Mouse (Mus musculus): ENCODE results near the gene Chtf18. TPM values are rescaled to one million over a fixed set of nuclear protein-coding genes. Genes with fewer than 3 reads are reported as not detected.

Chtf18 gene
- 64.0 and 74.5 TPM in 2 replicates for polyA plus RNA-seq (2016; fragmentation: Nextera tagmentation; extraction: Ambion mirVana)

DNA sequence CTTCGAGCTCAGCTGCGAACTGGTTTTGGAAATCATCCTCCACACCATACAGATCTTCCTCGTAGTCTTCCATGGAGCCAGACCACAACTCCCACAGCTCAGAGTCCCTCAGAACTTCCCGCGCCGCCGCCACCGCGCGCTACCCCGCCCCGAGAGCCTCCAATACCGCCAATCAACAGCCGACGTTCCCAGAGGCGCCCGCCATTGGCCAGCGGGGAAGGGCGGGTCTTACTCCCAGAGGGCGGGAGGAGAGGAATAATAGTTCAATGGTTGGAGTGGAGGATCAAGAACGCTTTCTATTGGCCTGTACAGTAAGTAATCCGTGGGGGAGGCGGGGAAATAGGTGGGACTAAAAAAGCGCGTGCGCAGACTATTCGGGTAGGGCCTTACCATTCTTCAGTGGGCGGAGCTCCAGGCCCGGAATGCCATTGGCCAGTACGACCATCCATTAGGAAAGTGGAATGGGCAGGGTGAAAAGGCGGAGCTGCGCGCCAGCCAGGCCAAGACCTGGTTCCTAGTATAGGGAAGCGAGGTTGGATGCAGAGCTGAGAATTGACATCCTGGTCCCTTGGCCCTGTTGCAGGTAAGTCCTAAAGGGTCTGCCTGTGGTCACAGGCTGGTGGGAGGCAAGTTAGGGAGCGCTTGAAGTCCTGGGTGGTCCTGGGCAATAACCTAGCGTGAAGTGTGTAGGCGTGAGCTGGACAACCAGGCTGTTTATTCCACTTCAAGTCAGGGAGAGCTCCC is at the start of gene Chtf18, which contains the start of gene Rpusd1:
Gene Chtf18 (minus strand): TSS at position 155 of the 744 bp plus-strand sequence.
Gene Rpusd1 (plus strand): TSS at position 406 of the 744 bp plus-strand sequence.
- peaks cover 45% of the 10 kb centered on the region for H3K4me1 ChIP-seq
- H3K4me3 ChIP-seq, result peak within 1 kb of the TSS; percentile 71
- under 1% methylated on average over 37 of the region's 37 CpGs for WGBS
- H3K9me3 ChIP-seq, result no peaks in the 10 kb centered on the region
- peak; percentile 97 for DNase-seq (ENCODE audit: extremely low spot score, low spot score)
- H3K36me3 ChIP-seq (replicated peaks), result peaks cover 59% of the 10 kb centered on the region
- no peaks in the 10 kb centered on the region for H3K27me3 ChIP-seq (ENCODE audit: poor library complexity, severe bottlenecking)
- H3K27ac ChIP-seq, result peak within 1 kb of the TSS; percentile 88

DNA sequence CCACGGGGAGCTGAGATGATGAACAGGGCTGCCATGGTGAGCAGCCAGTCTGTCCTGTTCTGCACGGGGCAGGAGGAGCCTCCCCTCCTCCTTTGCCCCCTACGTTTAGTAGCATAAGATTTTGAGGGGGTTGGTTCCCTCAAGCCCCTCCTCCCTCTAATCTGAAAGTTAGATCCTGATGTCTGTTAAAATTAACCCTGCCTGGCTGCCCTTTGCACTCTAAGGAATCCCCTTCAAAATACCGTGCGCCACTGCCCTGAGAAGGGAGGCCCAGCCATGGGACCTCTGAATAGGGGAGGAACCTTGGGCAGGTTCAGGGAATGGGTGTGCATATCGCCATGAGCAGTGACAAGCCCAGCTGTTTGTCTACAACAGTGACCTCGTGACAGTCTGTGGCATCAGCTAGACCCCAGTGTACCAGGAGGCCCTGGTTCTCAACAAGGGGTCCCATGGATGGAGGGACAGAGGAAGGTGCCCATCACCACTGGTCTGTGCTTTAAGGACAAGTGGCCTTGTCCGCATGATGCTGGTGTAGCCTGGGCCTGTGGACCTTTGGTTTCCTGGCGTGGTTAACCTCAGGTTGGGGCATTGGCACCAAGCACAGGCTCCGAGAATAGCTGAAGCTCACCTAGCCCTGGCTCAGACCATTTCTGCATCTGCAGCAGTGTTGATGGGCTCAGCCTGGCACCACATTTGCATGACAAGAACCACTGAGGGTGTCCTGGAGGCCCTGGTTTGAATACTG is 48.3 kb upstream of the Chtf18 start:
- no peak for DNase-seq (ENCODE audit: extremely low spot score, low spot score)
- no peaks in the 10 kb centered on the region for H3K9me3 ChIP-seq
- no peaks in the 10 kb centered on the region for H3K27me3 ChIP-seq (ENCODE audit: poor library complexity, severe bottlenecking)
- no peak overlapping the region for H3K4me3 ChIP-seq
- H3K4me1 ChIP-seq, result peaks cover 19% of the 10 kb centered on the region
- peaks cover 36% of the 10 kb centered on the region for H3K36me3 ChIP-seq (replicated peaks)
- H3K27ac ChIP-seq, result no peak overlapping the region
- 82% methylated on average over 10 of the region's 10 CpGs for WGBS

DNA sequence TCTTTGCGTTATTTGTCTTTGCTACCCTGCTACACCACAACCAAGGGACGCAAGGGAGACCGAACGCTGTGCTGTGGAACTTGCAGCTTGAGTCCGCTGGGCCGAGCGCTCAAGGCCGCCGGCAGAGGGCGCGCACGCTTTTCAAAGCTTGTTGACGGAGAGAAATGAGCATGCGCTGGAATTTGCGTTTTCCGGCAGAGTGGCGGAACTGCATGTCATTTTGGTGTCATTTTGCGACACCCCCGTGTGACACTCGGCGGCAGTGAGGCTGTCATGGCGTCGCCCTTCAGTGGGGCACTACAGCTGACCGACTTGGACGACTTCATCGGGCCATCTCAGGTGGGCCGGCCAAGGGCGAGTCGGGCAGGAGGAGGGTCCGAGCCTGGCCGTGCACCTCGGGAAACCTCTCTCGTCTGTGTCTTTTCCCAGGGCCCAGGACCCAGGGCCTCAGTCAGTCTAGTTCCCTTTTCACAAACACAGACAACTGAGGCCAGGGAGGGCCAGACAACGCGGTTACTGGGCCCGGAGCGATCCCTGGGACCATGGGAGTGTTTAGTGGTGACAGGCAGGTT is 46.4 kb upstream of the Chtf18 start, which contains the start of gene Narfl:
Gene Narfl (plus strand): TSS at position 228 of the 572 bp plus-strand sequence.
- H3K36me3 ChIP-seq (replicated peaks), result peaks cover 20% of the 10 kb centered on the region
- WGBS, result under 1% methylated on average over 37 of the region's 37 CpGs
- peak within 1 kb of the TSS; percentile 64 for H3K4me3 ChIP-seq
- peaks cover 13% of the 10 kb centered on the region for H3K27me3 ChIP-seq (ENCODE audit: poor library complexity, severe bottlenecking)
- peak within 1 kb of the TSS; percentile 75 for H3K27ac ChIP-seq
- DNase-seq (ENCODE audit: extremely low spot score, low spot score), result peak; percentile 98
- H3K4me1 ChIP-seq, result peaks cover 19% of the 10 kb centered on the region
- no peaks in the 10 kb centered on the region for H3K9me3 ChIP-seq

DNA sequence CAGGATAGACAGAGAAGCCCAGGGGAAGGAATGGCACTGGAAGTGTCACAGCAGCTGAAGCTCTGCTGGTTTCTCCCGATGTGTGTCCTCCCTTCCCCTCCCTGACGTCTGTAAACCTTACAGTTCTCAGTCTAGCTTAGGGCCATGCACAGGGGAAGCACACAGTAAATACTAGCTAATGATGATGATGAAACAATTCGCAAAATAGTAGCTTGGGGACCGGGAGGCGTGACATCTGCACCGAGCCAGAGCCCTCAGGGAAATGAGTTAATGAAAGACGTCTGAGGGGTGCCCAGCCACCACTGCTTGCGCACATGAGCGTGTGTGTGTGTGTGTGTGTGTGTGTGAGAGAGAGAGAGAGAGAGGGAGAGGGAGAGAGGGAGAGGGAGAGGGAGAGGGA is 42.1 kb upstream of the Chtf18 start:
- Histone ChIP-seq H3K9me3 (no peaks in the 10 kb centered on the region), H3K27ac (no peak overlapping the region), H3K36me3 (replicated peaks) (no peaks in the 10 kb centered on the region), H3K4me3 (no peak overlapping the region), H3K4me1 (peaks cover 14% of the 10 kb centered on the region), H3K27me3 (ENCODE audit: poor library complexity, severe bottlenecking) (peaks cover 36% of the 10 kb centered on the region)
- DNase-seq (ENCODE audit: extremely low spot score, low spot score), result no peak
- WGBS, result 60% methylated on average over 9 of the region's 9 CpGs

DNA sequence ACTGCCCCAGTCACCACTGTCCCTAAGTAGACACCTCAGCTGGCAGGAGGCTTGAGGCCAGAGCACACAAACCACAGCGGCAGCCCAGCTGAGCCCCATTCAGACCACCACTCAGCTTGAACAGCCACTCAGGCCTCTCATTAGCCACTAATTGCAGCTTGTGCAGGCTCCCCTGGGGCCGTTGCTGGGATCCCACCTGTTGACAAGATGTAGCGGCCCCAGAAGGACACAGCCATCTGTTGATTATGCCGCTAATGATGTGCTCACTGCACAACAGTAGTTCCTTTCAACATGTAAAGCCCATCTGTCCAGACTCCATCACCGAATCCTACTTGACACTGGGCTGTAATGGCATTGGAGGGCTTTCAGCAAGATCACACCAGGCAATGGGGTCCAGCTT is 38.7 kb upstream of the Chtf18 start:
- 53% methylated on average over 5 of the region's 5 CpGs for WGBS
- Histone ChIP-seq H3K27me3 (ENCODE audit: poor library complexity, severe bottlenecking) (peaks cover 36% of the 10 kb centered on the region), H3K4me3 (no peak overlapping the region), H3K4me1 (peaks cover 16% of the 10 kb centered on the region), H3K27ac (no peak overlapping the region), H3K36me3 (replicated peaks) (no peaks in the 10 kb centered on the region), H3K9me3 (no peaks in the 10 kb centered on the region)
- peak; percentile 46 for DNase-seq (ENCODE audit: extremely low spot score, low spot score)

DNA sequence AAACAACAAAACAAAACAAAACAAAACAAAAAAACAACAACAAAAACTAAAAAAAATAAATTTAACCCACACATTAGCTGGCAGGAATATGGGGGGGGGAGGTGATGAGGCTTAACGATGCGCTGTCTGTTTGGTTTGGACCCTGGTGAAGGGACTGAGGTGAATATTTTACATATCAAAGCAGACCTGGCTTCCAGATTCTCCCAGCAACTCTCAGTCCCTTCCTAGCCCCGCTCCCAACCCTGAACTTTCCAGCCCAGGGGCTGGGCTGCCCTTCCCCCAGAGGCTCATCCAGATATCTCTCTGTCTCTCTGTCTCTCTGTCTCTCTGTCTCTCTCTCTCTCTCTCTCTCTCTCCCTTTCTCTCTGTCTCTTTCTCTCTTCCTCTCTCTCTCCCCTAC is 35.4 kb upstream of the Chtf18 start:
- Histone ChIP-seq H3K36me3 (replicated peaks) (no peaks in the 10 kb centered on the region), H3K27me3 (ENCODE audit: poor library complexity, severe bottlenecking) (peaks cover 15% of the 10 kb centered on the region; the same call in 1 of the 2 replicates), H3K27ac (no peak overlapping the region), H3K9me3 (no peaks in the 10 kb centered on the region), H3K4me1 (peaks cover 16% of the 10 kb centered on the region), H3K4me3 (no peak overlapping the region)
- no peak for DNase-seq (ENCODE audit: extremely low spot score, low spot score)
- WGBS, result 53% methylated on average over 3 of the region's 3 CpGs

DNA sequence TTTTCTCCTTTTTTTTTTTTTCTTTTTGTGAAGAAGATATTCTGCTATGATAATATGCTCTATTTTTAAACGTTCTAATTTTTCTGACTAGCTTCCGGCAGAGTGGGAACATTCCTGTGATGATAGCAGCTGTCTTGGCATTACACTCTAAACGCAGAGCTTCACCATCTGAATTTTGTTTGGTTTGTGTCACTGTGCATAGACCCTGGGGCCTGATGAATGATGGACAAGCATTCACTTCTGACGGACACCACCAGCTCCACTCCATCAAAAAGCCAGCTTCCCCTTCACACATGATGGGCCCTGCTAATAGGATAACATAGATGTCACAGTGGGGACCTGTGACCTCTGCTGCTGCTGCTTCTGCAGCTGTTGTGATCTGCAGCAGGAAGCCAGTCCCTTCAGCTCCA is 34.3 kb upstream of the Chtf18 start:
- H3K27me3 ChIP-seq (ENCODE audit: poor library complexity, severe bottlenecking), result peaks cover 5% of the 10 kb centered on the region; the same call in 1 of the 2 replicates
- WGBS, result 64% methylated on average over 4 of the region's 4 CpGs
- no peak overlapping the region for H3K27ac ChIP-seq
- no peaks in the 10 kb centered on the region for H3K9me3 ChIP-seq
- no peaks in the 10 kb centered on the region for H3K36me3 ChIP-seq (replicated peaks)
- no peak for DNase-seq (ENCODE audit: extremely low spot score, low spot score)
- H3K4me3 ChIP-seq, result no peak overlapping the region
- peaks cover 16% of the 10 kb centered on the region for H3K4me1 ChIP-seq

DNA sequence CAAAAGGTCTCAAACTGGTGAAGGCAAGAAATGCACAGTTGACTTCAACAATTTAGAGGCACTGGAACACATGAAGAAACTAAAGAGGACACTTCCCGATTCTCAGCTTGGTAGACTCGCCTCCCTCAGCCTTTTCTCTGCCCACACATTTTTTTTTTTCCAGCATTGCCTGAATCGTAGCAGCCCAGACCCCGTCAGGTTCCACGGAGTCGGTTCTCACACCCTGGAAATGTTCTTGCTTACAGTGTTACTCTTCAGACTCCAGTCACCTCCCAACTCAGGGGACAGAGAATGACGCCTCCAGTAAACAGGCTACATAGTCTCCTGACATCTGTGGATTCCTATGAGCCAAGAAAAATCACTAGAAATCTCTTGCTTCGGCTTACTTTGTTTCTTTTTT is 32.9 kb upstream of the Chtf18 start:
- Histone ChIP-seq H3K27me3 (ENCODE audit: poor library complexity, severe bottlenecking) (0 out of 2 replicates have a peak, but pooled peaks cover 3% of the 10 kb centered on the region), H3K27ac (no peak overlapping the region), H3K9me3 (no peaks in the 10 kb centered on the region), H3K4me3 (no peak overlapping the region), H3K4me1 (peaks cover 21% of the 10 kb centered on the region; the same call in 1 of the 2 replicates), H3K36me3 (replicated peaks) (no peaks in the 10 kb centered on the region)
- 82% methylated on average over 8 of the region's 8 CpGs for WGBS
- no peak for DNase-seq (ENCODE audit: extremely low spot score, low spot score)

DNA sequence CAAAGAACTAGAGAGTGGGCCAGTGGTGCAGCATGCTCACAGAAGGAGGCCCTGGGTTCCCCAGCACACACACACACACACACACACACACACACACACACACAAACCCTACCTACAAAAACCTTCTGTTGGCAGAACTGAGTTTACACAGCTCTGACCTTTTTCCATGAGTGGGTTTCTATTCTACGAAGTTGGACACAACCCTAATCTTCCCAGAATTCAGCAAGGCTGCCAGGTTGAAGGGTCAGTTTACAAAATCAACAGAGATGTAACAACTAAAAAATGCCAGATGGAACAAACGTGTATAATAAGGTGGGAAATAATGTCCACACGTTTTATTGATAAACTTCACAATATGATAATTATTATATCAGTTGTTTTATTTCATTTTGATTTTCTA is 30.5 kb upstream of the Chtf18 start:
- Histone ChIP-seq H3K36me3 (replicated peaks) (no peaks in the 10 kb centered on the region), H3K4me3 (no peak overlapping the region), H3K9me3 (no peaks in the 10 kb centered on the region), H3K27ac (no peak overlapping the region), H3K4me1 (peaks cover 26% of the 10 kb centered on the region; the same call in 1 of the 2 replicates), H3K27me3 (ENCODE audit: poor library complexity, severe bottlenecking) (0 out of 2 replicates have a peak, but pooled peaks cover 7% of the 10 kb centered on the region)
- DNase-seq (ENCODE audit: extremely low spot score, low spot score), result no peak
- 77% methylated on average over 3 of the region's 3 CpGs for WGBS

DNA sequence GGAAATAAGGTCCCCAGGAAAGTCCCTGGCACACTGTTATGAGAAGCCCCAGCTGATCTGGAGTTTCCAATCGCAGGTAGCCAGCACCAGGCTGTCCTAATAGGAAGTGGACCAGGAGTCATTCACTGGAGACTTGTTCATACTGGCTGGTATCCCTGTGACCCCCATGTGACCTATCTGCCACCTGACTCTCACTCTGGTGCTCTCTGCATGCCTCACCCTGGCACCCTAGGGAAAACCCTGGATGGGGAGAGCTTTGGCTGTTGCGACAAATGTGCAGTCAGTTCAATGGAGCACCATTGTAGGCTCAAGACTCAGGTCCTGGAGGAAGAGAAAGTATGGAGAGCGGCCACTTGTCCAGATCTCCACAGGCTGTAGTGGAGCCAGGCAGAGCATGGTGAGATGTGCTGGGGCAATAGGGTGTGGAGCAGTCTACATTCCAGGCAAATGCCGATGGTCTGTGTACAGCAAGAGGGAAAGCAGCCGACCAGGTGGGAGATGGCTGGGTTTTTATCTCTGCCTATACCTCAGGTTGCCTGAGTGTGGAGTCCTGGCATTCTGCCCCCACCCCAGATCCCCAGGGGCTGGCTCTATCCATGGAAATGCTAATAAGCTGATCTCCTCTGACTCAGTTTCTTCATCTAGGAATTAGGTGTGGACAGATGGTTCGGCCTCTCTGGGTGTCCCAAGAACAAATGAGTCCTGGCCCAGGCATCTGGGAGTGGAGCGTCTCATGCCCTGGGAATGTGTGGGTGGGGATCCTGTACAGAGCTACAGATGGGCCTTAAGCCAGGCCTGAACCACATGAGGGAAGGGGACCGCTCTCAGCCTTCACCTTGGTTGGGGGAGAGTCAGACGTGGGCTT is 29.4 kb upstream of the Chtf18 start:
- H3K27ac ChIP-seq, result no peak overlapping the region
- H3K36me3 ChIP-seq (replicated peaks), result no peaks in the 10 kb centered on the region
- H3K4me1 ChIP-seq, result peaks cover 20% of the 10 kb centered on the region; the same call in 1 of the 2 replicates
- WGBS, result 88% methylated on average over 9 of the region's 9 CpGs
- DNase-seq (ENCODE audit: extremely low spot score, low spot score), result no peak
- H3K27me3 ChIP-seq (ENCODE audit: poor library complexity, severe bottlenecking), result 0 out of 2 replicates have a peak, but pooled peaks cover 7% of the 10 kb centered on the region
- H3K4me3 ChIP-seq, result no peak overlapping the region
- no peaks in the 10 kb centered on the region for H3K9me3 ChIP-seq

DNA sequence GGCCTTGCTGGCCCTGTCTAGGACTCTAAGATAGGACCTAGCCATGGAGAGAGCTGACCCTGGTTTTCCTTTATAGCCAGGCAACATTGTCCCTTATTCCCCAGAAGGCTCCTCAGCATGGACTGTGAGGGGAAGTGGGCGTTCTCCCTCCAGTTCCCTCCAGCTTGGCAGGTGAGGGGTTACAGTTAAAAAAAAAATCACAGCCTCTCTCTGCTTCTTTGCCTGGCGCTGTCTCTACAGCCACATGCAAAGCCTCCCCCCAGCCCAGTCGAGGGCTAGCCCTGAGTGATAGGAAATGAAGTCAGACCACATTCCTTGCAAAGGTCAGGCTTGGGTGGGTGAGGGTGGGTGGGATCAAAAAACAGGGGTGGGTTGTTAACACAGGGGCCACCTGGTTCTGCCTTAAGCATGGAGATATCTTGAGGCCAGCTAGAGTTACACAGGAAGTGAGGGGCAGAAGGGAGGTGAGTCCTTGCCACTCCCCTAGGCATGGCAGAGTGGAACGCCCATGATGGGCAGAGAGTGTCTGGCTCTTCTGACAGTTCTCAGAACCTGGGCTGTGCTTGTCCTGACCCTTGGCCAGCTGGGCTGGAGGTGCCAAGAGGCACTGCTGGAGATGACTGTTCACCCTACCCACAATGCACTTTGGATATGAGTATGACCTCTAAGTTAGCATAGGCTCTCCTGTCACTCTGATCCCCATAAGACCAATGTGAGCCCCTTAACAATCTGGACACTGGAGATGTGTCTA is 28.6 kb upstream of the Chtf18 start:
- no peaks in the 10 kb centered on the region for H3K36me3 ChIP-seq (replicated peaks)

More for the DNA sequence above, 28.6 kb upstream of the Chtf18 start:
- Histone ChIP-seq H3K4me1 (peaks cover 20% of the 10 kb centered on the region; the same call in 1 of the 2 replicates), H3K4me3 (no peak overlapping the region), H3K9me3 (no peaks in the 10 kb centered on the region), H3K27ac (0 out of 2 replicates have a peak overlapping the region, but pooled peaks have one; percentile 8), H3K27me3 (ENCODE audit: poor library complexity, severe bottlenecking) (0 out of 2 replicates have a peak, but pooled peaks cover 7% of the 10 kb centered on the region)
- 66% methylated on average over 4 of the region's 4 CpGs for WGBS
- no peak for DNase-seq (ENCODE audit: extremely low spot score, low spot score)

Data from forebrain, embryonic 10.5 days (tissue).